Mouse (Mus musculus) kidney, postnatal 0 days (tissue): Measurements from ENCODE around the gene Zwint. TPM values are rescaled to one million over a fixed set of nuclear protein-coding genes. Genes with fewer than 3 reads are reported as not detected.
A peak's percentile ranks its signal among the peaks of the same experiment; 100 is the strongest.

Source experiments
- ATAC-seq: fragments of 200-750 bp; cut with Nextera tagmentation; replicated peaks from 2 replicates; pipeline ENCODE4 v1.8.0; 2017; ENCODE audit warnings: low read depth, moderate number of reproducible peaks, moderate TSS enrichment, moderate library complexity; ENCODE audit not compliant: low FRiP score
- DNase-seq: peaks from one replicate; pipeline ENCODE4 v3.0.0-alpha.2; 2016; ENCODE audit warnings: low spot score
- H3K27ac ChIP-seq: fragments of 300-500 bp; sonication (generic); 2 replicates; pipeline ENCODE4 v1.5.1; 2014; ENCODE audit warnings: mild to moderate bottlenecking
- H3K27me3 ChIP-seq: fragments of 300-500 bp; sonication (generic); 2 replicates; pipeline ENCODE4 v1.6.1; 2014; ENCODE audit warnings: low read length, mixed read lengths; ENCODE audit not compliant: insufficient read depth
- H3K36me3 ChIP-seq: fragments of 300-500 bp; sonication (generic); 2 replicates; pipeline ENCODE4 v1.6.1; 2014; ENCODE audit warnings: low read length, mixed read lengths; ENCODE audit not compliant: insufficient read depth
- H3K4me1 ChIP-seq: fragments of 300-500 bp; sonication (generic); replicated peaks from 2 replicates; pipeline ENCODE4 v1.6.1; 2014; ENCODE audit warnings: antibody characterized with exemption, low read length, mixed read lengths; ENCODE audit not compliant: insufficient read depth
- H3K4me2 ChIP-seq: fragments of 300-500 bp; sonication (generic); 2 replicates; pipeline ENCODE4 v1.6.1; 2014; ENCODE audit warnings: mild to moderate bottlenecking, low read length, moderate library complexity, mixed read lengths
- H3K4me3 ChIP-seq: fragments of 300-500 bp; sonication (generic); replicated peaks from 2 replicates; pipeline ENCODE4 v1.5.1; 2014; ENCODE audit warnings: low read depth, low read length
- H3K9ac ChIP-seq: fragments of 300-500 bp; sonication (generic); 2 replicates; pipeline ENCODE4 v1.6.1; 2014; ENCODE audit warnings: low read depth, low read length
- H3K9me3 ChIP-seq: fragments of 300-500 bp; sonication (generic); replicated peaks from 2 replicates; pipeline ENCODE4 v1.6.1; 2016; ENCODE audit warnings: low read length, inconsistent platforms, mixed read lengths
- CTCF ChIP-seq: IDR thresholded peaks from 2 replicates; pipeline ENCODE4 v1.5.1; 2016; ENCODE audit warnings: antibody characterized with exemption, low read depth, mild to moderate bottlenecking, moderate library complexity
- WGBS: fragments of 180-500 bp; shearing (Covaris S2); extraction: QIAGEN DNeasy Blood & Tissue Kit; methylation state at CpG from one replicate; pipeline ENCODE4 v1.1.7; 2014; 5-methylcytosine and 5-hydroxymethylcytosine counted together
- polyA plus RNA-seq: library from polyadenylated mRNA; unstranded; fragments of >200 nt; fragmentation: Nextera tagmentation; extraction: Ambion mirVana; gene quantifications from 2 replicates; pipeline ENCODE4 v1.2.1, GENCODE M21; 2015

The Zwint gene
- polyA plus RNA-seq, 1 experiment from 2014 or later, result 182 TPM

GRCm38 (mm10) chr10:72650867-72651266 lies 3.8 kb upstream of the Zwint start:
- no peak for ATAC-seq
- Histone ChIP-seq H3K27ac (no peak overlapping the region), H3K36me3 (no peaks in the 10 kb centered on the region), H3K4me2 (no peak overlapping the region), H3K4me1 (0 out of 2 replicates have a peak, but pooled peaks cover 4% of the 10 kb centered on the region), H3K27me3 (no peaks in the 10 kb centered on the region), H3K4me3 (no peak overlapping the region), H3K9ac (no peak overlapping the region), H3K9me3 (no peaks in the 10 kb centered on the region)
- DNase-seq, result no peak
- no peak for TF ChIP-seq CTCF
- WGBS, result 54% methylated on average over 6 of the region's 6 CpGs

GRCm38 (mm10) chr10:72653797-72654196 lies 848 bp upstream of the Zwint start:
- ATAC-seq, result no peak
- no peak for TF ChIP-seq CTCF
- 57% methylated on average over 2 of the region's 2 CpGs for WGBS

GRCm38 (mm10) chr10:72655017-72655509 lies 418 bp downstream of the Zwint start:
- Histone ChIP-seq H3K27ac (peak overlapping the region; percentile 88), H3K4me1 (0 out of 2 replicates have a peak, but pooled peaks cover 6% of the 10 kb centered on the region), H3K9me3 (no peaks in the 10 kb centered on the region), H3K36me3 (peaks cover 20% of the 10 kb centered on the region), H3K4me2 (peak overlapping the region; percentile 67), H3K27me3 (no peaks in the 10 kb centered on the region), H3K9ac (peak overlapping the region; percentile 65), H3K4me3 (peak overlapping the region; percentile 53)
- under 1% methylated on average over 15 of the region's 15 CpGs for WGBS
- peak; percentile 85 for ATAC-seq
- TF ChIP-seq CTCF, result no peak
- peak; percentile 86 for DNase-seq

More at GRCm38 (mm10) chr10:72653797-72654196, 848 bp upstream of the Zwint start:
- 0 out of 2 replicates have a peak, but pooled peaks cover 6% of the 10 kb centered on the region for H3K4me1 ChIP-seq
- no peak overlapping the region for H3K4me3 ChIP-seq
- no peaks in the 10 kb centered on the region for H3K9me3 ChIP-seq
- peaks cover 12% of the 10 kb centered on the region for H3K36me3 ChIP-seq
- no peak for DNase-seq
- H3K27ac ChIP-seq, result no peak overlapping the region
- no peak overlapping the region for H3K9ac ChIP-seq
- H3K4me2 ChIP-seq, result peak overlapping the region; percentile 49; the same call in 1 of the 2 replicates
- no peaks in the 10 kb centered on the region for H3K27me3 ChIP-seq

DNA sequence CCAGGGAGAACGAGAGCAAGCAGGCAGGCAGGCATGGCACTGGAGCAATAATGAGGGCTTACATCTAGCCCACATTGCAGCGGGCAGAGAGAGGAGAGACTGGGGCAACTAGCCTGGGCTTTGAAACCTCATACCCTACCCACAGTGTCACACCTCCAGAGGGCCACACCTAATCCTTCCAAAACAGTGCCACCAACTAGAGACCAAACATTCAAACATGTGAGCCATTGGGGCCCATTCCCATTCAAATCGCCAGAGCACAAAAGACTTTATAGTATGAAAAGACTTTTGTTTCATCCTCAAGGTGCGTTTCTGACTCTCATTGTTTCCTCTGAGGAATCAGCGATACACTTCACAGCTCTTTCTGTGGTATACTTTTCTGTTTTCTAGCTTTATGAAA lies 4.6 kb downstream of the Zwint start:
- Histone ChIP-seq H3K4me2 (no peak overlapping the region), H3K4me1 (0 out of 2 replicates have a peak, but pooled peaks cover 6% of the 10 kb centered on the region), H3K27me3 (no peaks in the 10 kb centered on the region), H3K9ac (no peak overlapping the region), H3K9me3 (no peaks in the 10 kb centered on the region), H3K27ac (no peak overlapping the region), H3K4me3 (no peak overlapping the region), H3K36me3 (peaks cover 30% of the 10 kb centered on the region)
- DNase-seq (no peak), ATAC-seq (no peak)
- WGBS, result 96% methylated on average over 5 of the region's 5 CpGs
- TF ChIP-seq CTCF, result no peak

DNA sequence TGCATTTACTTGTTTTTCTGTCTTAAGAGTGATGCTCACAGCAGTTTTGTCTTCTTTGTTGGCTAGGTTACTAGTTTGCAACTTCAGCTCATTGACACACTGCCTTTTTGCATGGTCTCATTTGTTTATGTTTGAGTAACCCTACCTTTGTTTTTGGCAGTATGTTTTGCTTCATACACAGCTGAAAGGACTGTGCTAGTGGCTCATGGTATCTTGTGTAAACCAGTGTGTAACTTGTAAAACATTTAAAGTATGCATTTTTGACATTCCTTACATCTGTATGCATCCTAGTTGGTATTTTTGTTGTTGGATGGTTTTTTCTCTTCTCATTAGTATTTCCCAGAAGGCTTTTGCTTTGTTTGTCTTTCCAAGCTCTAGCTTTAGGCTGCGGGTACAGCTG lies 5.7 kb downstream of the Zwint start:
- Histone ChIP-seq H3K9ac (no peak overlapping the region), H3K4me3 (no peak overlapping the region), H3K27ac (no peak overlapping the region), H3K36me3 (peaks cover 39% of the 10 kb centered on the region), H3K4me1 (0 out of 2 replicates have a peak, but pooled peaks cover 6% of the 10 kb centered on the region), H3K9me3 (no peaks in the 10 kb centered on the region), H3K27me3 (no peaks in the 10 kb centered on the region), H3K4me2 (no peak overlapping the region)
- ATAC-seq, result no peak
- WGBS, result 87% methylated on average over 1 of the region's 1 CpGs
- TF ChIP-seq CTCF, result no peak
- no peak for DNase-seq

- Histone ChIP-seq H3K27ac (no peak overlapping the region), H3K4me2 (no peak overlapping the region), H3K9me3 (no peaks in the 10 kb centered on the region), H3K9ac (no peak overlapping the region), H3K27me3 (no peaks in the 10 kb centered on the region), H3K4me3 (no peak overlapping the region), H3K4me1 (no peaks in the 10 kb centered on the region), H3K36me3 (peaks cover 19% of the 10 kb centered on the region)
- 96% methylated on average over 5 of the region's 5 CpGs for WGBS
- TF ChIP-seq CTCF, result no peak
- ATAC-seq, result no peak
- no peak for DNase-seq
Measured at GRCm38 (mm10) chr10:72667856-72668255, 13.2 kb downstream of the Zwint start.

GRCm38 (mm10) chr10:72669086-72669485 lies 14.4 kb downstream of the Zwint start:
- ATAC-seq (no peak), DNase-seq (no peak)
- no peak for TF ChIP-seq CTCF
- Histone ChIP-seq H3K9me3 (no peaks in the 10 kb centered on the region), H3K4me1 (no peaks in the 10 kb centered on the region), H3K36me3 (peaks cover 17% of the 10 kb centered on the region), H3K27me3 (no peaks in the 10 kb centered on the region), H3K9ac (no peak overlapping the region), H3K4me3 (no peak overlapping the region), H3K27ac (no peak overlapping the region), H3K4me2 (no peak overlapping the region)
- 73% methylated on average over 1 of the region's 1 CpGs for WGBS
